Mouse (Mus musculus): ENCODE measurements around the gene Dtymk. TPM values are rescaled to one million over a fixed set of nuclear protein-coding genes. Genes with fewer than 3 reads are reported as not detected.

Dtymk gene
- polyA plus RNA-seq, 1 experiment = 44.0 TPM

DNA sequence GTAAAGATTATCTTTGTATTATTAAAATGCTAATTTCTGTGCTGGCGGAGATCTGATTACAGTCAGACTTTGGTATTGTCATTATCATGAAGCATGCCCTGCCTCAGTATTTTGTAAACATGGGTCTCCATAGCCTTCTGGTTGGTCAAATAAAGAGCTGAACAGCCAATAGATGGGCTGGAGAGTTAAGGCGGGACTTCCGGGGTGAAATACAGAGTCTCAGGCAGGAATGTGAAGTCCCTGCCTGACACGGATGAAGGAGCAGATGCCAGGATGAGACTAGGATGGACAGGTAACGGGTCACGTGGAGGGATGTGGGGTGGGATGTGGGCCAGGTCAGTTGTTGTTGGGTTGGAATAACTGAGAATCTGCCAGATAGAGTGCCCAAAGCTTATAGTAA is 50.4 kb downstream of the Dtymk start, which contains the start of gene Atg4b:
Atg4b (plus strand) TSS at position 211 of the 400 bp plus-strand sequence.
- DNase-seq (ENCODE audit: low read depth in 1 of 2, low spot score in 2 of 2) = no peak
- TF ChIP-seq POLR2A (IDR thresholded peaks at IDR 0.05; ENCODE audit: low read depth, low read length) (no peak), CTCF (IDR thresholded peaks at IDR 0.05; ENCODE audit: extremely low read depth, insufficient read depth, insufficient read length, insufficient replicate concordance) (no peak)
- Histone ChIP-seq H3K27me3 (ENCODE audit: control insufficient read depth, insufficient read depth, low read length) (no peaks in the 10 kb centered on the region), H3K4me1 (ENCODE audit: control insufficient read depth, insufficient read depth, insufficient read length) (peaks cover 5% of the 10 kb centered on the region; the same call in 1 of the 2 replicates), H3K27ac (ENCODE audit: insufficient read depth, low read length) (no peak within 1 kb of the TSS), H3K36me3 (ENCODE audit: control insufficient read depth, insufficient read depth, low read length) (peaks cover 10% of the 10 kb centered on the region), H3K4me3 (ENCODE audit: extremely low read depth, insufficient read depth, insufficient read length) (no peak within 1 kb of the TSS)
- WGBS = 94% methylated on average over 6 of the region's 6 CpGs

DNA sequence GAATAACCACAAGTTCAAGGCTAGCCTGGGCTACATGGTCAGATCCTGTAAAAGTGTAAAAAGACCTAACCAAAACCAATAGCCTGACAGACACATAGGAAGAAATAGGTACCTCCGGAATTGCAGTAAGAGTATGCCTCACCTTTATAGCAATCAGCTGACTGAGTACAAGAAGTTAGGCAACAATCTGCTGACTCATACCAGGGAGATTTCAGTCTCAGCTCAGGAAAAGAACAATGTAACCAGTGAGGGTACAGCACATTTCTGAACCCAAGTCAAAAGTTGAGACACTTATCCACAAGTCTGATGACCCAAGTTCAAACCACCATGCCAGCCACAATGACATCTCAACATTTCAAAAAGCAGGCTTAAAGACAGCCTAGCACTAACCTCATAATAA is 53.2 kb downstream of the Dtymk start:
- 88% methylated on average over 1 of the region's 1 CpGs for WGBS
- Histone ChIP-seq H3K36me3 (ENCODE audit: control insufficient read depth, insufficient read depth, low read length) (peaks cover 12% of the 10 kb centered on the region), H3K4me1 (ENCODE audit: control insufficient read depth, insufficient read depth, insufficient read length) (peaks cover 4% of the 10 kb centered on the region; the same call in 1 of the 2 replicates), H3K27me3 (ENCODE audit: control insufficient read depth, insufficient read depth, low read length) (no peaks in the 10 kb centered on the region), H3K4me3 (ENCODE audit: extremely low read depth, insufficient read depth, insufficient read length) (no peak overlapping the region), H3K27ac (ENCODE audit: insufficient read depth, low read length) (no peak overlapping the region)
- no peak for DNase-seq (ENCODE audit: low read depth in 1 of 2, low spot score in 2 of 2)
- TF ChIP-seq POLR2A (IDR thresholded peaks at IDR 0.05; ENCODE audit: low read depth, low read length) (no peak), CTCF (IDR thresholded peaks at IDR 0.05; ENCODE audit: extremely low read depth, insufficient read depth, insufficient read length, insufficient replicate concordance) (no peak)

DNA sequence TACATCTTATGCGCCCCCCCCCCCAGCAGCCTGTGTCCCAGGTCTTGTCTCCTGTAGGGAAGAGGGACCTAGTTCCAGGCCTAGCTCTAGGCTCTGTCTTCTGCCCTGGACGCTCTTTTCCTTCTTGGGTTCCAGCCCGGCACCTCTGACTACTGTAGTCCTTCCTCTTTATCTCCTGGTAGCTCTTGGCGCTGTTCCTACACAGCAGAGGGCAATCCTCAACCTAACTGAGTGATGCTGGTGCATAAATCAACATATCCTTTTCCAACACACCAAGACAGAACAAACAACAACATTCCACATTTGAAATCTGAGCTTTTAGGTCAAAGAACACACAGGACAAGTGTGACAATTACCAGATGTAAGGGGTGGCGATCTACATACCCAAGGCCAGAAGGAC is 55.6 kb downstream of the Dtymk start:
- no peaks in the 10 kb centered on the region for H3K27me3 ChIP-seq (ENCODE audit: control insufficient read depth, insufficient read depth, low read length)
- TF ChIP-seq CTCF (IDR thresholded peaks at IDR 0.05; ENCODE audit: extremely low read depth, insufficient read depth, insufficient read length, insufficient replicate concordance) (no peak), POLR2A (IDR thresholded peaks at IDR 0.05; ENCODE audit: low read depth, low read length) (no peak)
- 89% methylated on average over 5 of the region's 5 CpGs for WGBS
- H3K27ac ChIP-seq (ENCODE audit: insufficient read depth, low read length) = no peak overlapping the region
- no peak for DNase-seq (ENCODE audit: low read depth in 1 of 2, low spot score in 2 of 2)
- H3K4me1 ChIP-seq (ENCODE audit: control insufficient read depth, insufficient read depth, insufficient read length) = peaks cover 2% of the 10 kb centered on the region; the same call in 1 of the 2 replicates
- H3K36me3 ChIP-seq (ENCODE audit: control insufficient read depth, insufficient read depth, low read length) = peaks cover 12% of the 10 kb centered on the region
- H3K4me3 ChIP-seq (ENCODE audit: extremely low read depth, insufficient read depth, insufficient read length) = no peak overlapping the region

DNA sequence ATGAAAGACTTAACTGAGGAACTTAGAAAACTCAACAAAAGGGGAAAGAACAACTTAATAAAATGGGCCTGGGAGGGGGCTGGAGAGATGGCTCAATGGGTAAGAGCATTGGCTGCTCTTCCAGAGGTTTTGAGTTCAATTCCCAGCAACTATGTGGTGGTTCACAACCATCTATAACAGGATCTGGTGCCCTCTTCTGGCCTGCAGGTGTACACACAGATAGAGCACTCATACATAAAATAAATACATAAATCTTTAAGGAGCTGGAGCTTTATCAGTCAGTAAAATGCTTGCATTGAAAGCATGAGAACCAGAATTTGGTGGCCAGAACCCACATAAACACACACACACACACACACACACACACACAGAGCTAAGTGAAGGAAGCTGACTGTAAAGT is 58.8 kb downstream of the Dtymk start:
- peaks cover 2% of the 10 kb centered on the region; the same call in 1 of the 2 replicates for H3K4me1 ChIP-seq (ENCODE audit: control insufficient read depth, insufficient read depth, insufficient read length)
- TF ChIP-seq CTCF (IDR thresholded peaks at IDR 0.05; ENCODE audit: extremely low read depth, insufficient read depth, insufficient read length, insufficient replicate concordance) = no peak
- no peak for TF ChIP-seq POLR2A (IDR thresholded peaks at IDR 0.05; ENCODE audit: low read depth, low read length)
- no peak overlapping the region for H3K4me3 ChIP-seq (ENCODE audit: extremely low read depth, insufficient read depth, insufficient read length)
- DNase-seq (ENCODE audit: low read depth in 1 of 2, low spot score in 2 of 2) = no peak
- no peak overlapping the region for H3K27ac ChIP-seq (ENCODE audit: insufficient read depth, low read length)
- H3K36me3 ChIP-seq (ENCODE audit: control insufficient read depth, insufficient read depth, low read length) = 0 out of 2 replicates have a peak, but pooled peaks cover 2% of the 10 kb centered on the region
- no peaks in the 10 kb centered on the region for H3K27me3 ChIP-seq (ENCODE audit: control insufficient read depth, insufficient read depth, low read length)

Other genes starting within 250 kb of the Dtymk start
- 63.2 and 65.6 TPM in 2 replicates for gene Stk25, start 143.3 kb downstream of the Dtymk start, polyA plus RNA-seq (2012; rRNA removed)
- gene Bok, start 116.3 kb downstream of the Dtymk start, polyA plus RNA-seq (2012; rRNA removed) = 37.2 and 43.6 TPM in 2 replicates
- gene Atg4b, start 50.4 kb downstream of the Dtymk start, polyA plus RNA-seq (2012; rRNA removed) = 38.5 and 43.0 TPM in 2 replicates
- gene Thap4, start 47.1 kb downstream of the Dtymk start, polyA plus RNA-seq (2012; rRNA removed) = 16.5 and 17.2 TPM in 2 replicates
- 7.1 and 7.6 TPM in 2 replicates for gene Ing5, start 2.0 kb upstream of the Dtymk start, polyA plus RNA-seq (2012; rRNA removed)
- gene D2hgdh, start 23.0 kb upstream of the Dtymk start, polyA plus RNA-seq (2012; rRNA removed) = 17.0 and 20.3 TPM in 2 replicates
- gene Gal3st2, start 59.4 kb upstream of the Dtymk start, polyA plus RNA-seq (2012; rRNA removed) = 0.94 and 3.8 TPM in 2 replicates
- 3.5 and 3.7 TPM in 2 replicates for gene Gal3st2b, start 116.4 kb upstream of the Dtymk start, polyA plus RNA-seq (2012; rRNA removed)
- gene Gal3st2c, start 188.6 kb upstream of the Dtymk start, polyA plus RNA-seq (2012; rRNA removed) = 0.04 and 0.05 TPM in 2 replicates
- gene Neu4, start 218.5 kb upstream of the Dtymk start, polyA plus RNA-seq (2012; rRNA removed) = not detected in 2 replicates